Mouse (Mus musculus): ENCODE results near the gene Rnf8. TPM values are rescaled to one million over a fixed set of nuclear protein-coding genes. Genes with fewer than 3 reads are reported as not detected.
A peak's percentile ranks its signal among the peaks of the same experiment; 100 is the strongest.

Gene Rnf8
- total RNA-seq (2017), result 50.9 and 51.8 TPM in 2 replicates

GRCm38 (mm10) chr17:29614115-29615023, at the start of gene Rnf8, which contains the start of gene Gm28043:
Gene Rnf8, plus strand, starts transcription at chr17:29614790.
Gene Gm28043, plus strand, starts transcription at chr17:29614876.
- ATAC-seq (replicated peaks in 1 of 2; ENCODE audit: insufficient read depth in 1 of 2, low FRiP score in 2 of 2, low TSS enrichment in 1 of 2, low read depth in 1 of 2, poor library complexity in 2 of 2, severe bottlenecking in 2 of 2), result peak; percentile 90 to 91

GRCm38 (mm10) chr17:29565521-29565920, 49.1 kb upstream of the Rnf8 start:
- no peak for ATAC-seq (replicated peaks in 1 of 2; ENCODE audit: insufficient read depth in 1 of 2, low FRiP score in 2 of 2, low TSS enrichment in 1 of 2, low read depth in 1 of 2, poor library complexity in 2 of 2, severe bottlenecking in 2 of 2)

GRCm38 (mm10) chr17:29568435-29568834, 46.2 kb upstream of the Rnf8 start:
- no peak for ATAC-seq (replicated peaks in 1 of 2; ENCODE audit: insufficient read depth in 1 of 2, low FRiP score in 2 of 2, low TSS enrichment in 1 of 2, low read depth in 1 of 2, poor library complexity in 2 of 2, severe bottlenecking in 2 of 2)

- ATAC-seq (replicated peaks in 1 of 2; ENCODE audit: insufficient read depth in 1 of 2, low FRiP score in 2 of 2, low TSS enrichment in 1 of 2, low read depth in 1 of 2, poor library complexity in 2 of 2, severe bottlenecking in 2 of 2), result no peak
Observed at GRCm38 (mm10) chr17:29569831-29570230, 44.8 kb upstream of the Rnf8 start.

- ATAC-seq (replicated peaks in 1 of 2; ENCODE audit: insufficient read depth in 1 of 2, low FRiP score in 2 of 2, low TSS enrichment in 1 of 2, low read depth in 1 of 2, poor library complexity in 2 of 2, severe bottlenecking in 2 of 2), result no peak
Observed at GRCm38 (mm10) chr17:29579579-29580126, 34.9 kb upstream of the Rnf8 start.

GRCm38 (mm10) chr17:29583569-29583968, 31.0 kb upstream of the Rnf8 start:
- no peak for ATAC-seq (replicated peaks in 1 of 2; ENCODE audit: insufficient read depth in 1 of 2, low FRiP score in 2 of 2, low TSS enrichment in 1 of 2, low read depth in 1 of 2, poor library complexity in 2 of 2, severe bottlenecking in 2 of 2)

- ATAC-seq (replicated peaks in 1 of 2; ENCODE audit: insufficient read depth in 1 of 2, low FRiP score in 2 of 2, low TSS enrichment in 1 of 2, low read depth in 1 of 2, poor library complexity in 2 of 2, severe bottlenecking in 2 of 2), result peak; percentile 38 to 39; a peak in 3 of 4 replicates
Observed at GRCm38 (mm10) chr17:29584306-29584705, 30.3 kb upstream of the Rnf8 start.

- no peak for ATAC-seq (replicated peaks in 1 of 2; ENCODE audit: insufficient read depth in 1 of 2, low FRiP score in 2 of 2, low TSS enrichment in 1 of 2, low read depth in 1 of 2, poor library complexity in 2 of 2, severe bottlenecking in 2 of 2)
Observed at GRCm38 (mm10) chr17:29584737-29585136, 29.9 kb upstream of the Rnf8 start.

GRCm38 (mm10) chr17:29585446-29585845, 29.1 kb upstream of the Rnf8 start:
- ATAC-seq (replicated peaks in 1 of 2; ENCODE audit: insufficient read depth in 1 of 2, low FRiP score in 2 of 2, low TSS enrichment in 1 of 2, low read depth in 1 of 2, poor library complexity in 2 of 2, severe bottlenecking in 2 of 2), result peak in 1 of 2 experiments; percentile 15; a peak in 1 of 4 replicates

- no peak for ATAC-seq (replicated peaks in 1 of 2; ENCODE audit: insufficient read depth in 1 of 2, low FRiP score in 2 of 2, low TSS enrichment in 1 of 2, low read depth in 1 of 2, poor library complexity in 2 of 2, severe bottlenecking in 2 of 2)
Observed at GRCm38 (mm10) chr17:29586921-29587320, 27.7 kb upstream of the Rnf8 start.

- no peak for ATAC-seq (replicated peaks in 1 of 2; ENCODE audit: insufficient read depth in 1 of 2, low FRiP score in 2 of 2, low TSS enrichment in 1 of 2, low read depth in 1 of 2, poor library complexity in 2 of 2, severe bottlenecking in 2 of 2)
Observed at GRCm38 (mm10) chr17:29589221-29589898, 25.2 kb upstream of the Rnf8 start.

GRCm38 (mm10) chr17:29595891-29596770, 18.5 kb upstream of the Rnf8 start:
- ATAC-seq (replicated peaks in 1 of 2; ENCODE audit: insufficient read depth in 1 of 2, low FRiP score in 2 of 2, low TSS enrichment in 1 of 2, low read depth in 1 of 2, poor library complexity in 2 of 2, severe bottlenecking in 2 of 2), result no peak

GRCm38 (mm10) chr17:29596771-29597132, 17.8 kb upstream of the Rnf8 start:
- no peak for ATAC-seq (replicated peaks in 1 of 2; ENCODE audit: insufficient read depth in 1 of 2, low FRiP score in 2 of 2, low TSS enrichment in 1 of 2, low read depth in 1 of 2, poor library complexity in 2 of 2, severe bottlenecking in 2 of 2)

GRCm38 (mm10) chr17:29599051-29599450, 15.5 kb upstream of the Rnf8 start:
- no peak for ATAC-seq (replicated peaks in 1 of 2; ENCODE audit: insufficient read depth in 1 of 2, low FRiP score in 2 of 2, low TSS enrichment in 1 of 2, low read depth in 1 of 2, poor library complexity in 2 of 2, severe bottlenecking in 2 of 2)

- ATAC-seq (replicated peaks in 1 of 2; ENCODE audit: insufficient read depth in 1 of 2, low FRiP score in 2 of 2, low TSS enrichment in 1 of 2, low read depth in 1 of 2, poor library complexity in 2 of 2, severe bottlenecking in 2 of 2), result no peak
Observed at GRCm38 (mm10) chr17:29599537-29599936, 15.1 kb upstream of the Rnf8 start.

GRCm38 (mm10) chr17:29601391-29601790, 13.2 kb upstream of the Rnf8 start:
- no peak; a peak in 1 of 4 replicates for ATAC-seq (replicated peaks in 1 of 2; ENCODE audit: insufficient read depth in 1 of 2, low FRiP score in 2 of 2, low TSS enrichment in 1 of 2, low read depth in 1 of 2, poor library complexity in 2 of 2, severe bottlenecking in 2 of 2)

GRCm38 (mm10) chr17:29603283-29603682, 11.3 kb upstream of the Rnf8 start:
- peak in 1 of 2 experiments; percentile 54; a peak in 1 of 4 replicates for ATAC-seq (replicated peaks in 1 of 2; ENCODE audit: insufficient read depth in 1 of 2, low FRiP score in 2 of 2, low TSS enrichment in 1 of 2, low read depth in 1 of 2, poor library complexity in 2 of 2, severe bottlenecking in 2 of 2)

All from hematopoietic stem cell, adult 5-6 weeks (primary cell).